Mouse (Mus musculus) embryonic facial prominence, embryonic 11.5 days (tissue): ENCODE data around the gene Ube2j1. TPM values are rescaled to one million over a fixed set of nuclear protein-coding genes. Genes with fewer than 3 reads are reported as not detected.

Experiments
- ATAC-seq: fragments of 200-750 bp; cut with Nextera tagmentation; replicated peaks from 2 replicates; pipeline ENCODE4 v1.8.0; 2017; ENCODE audit warnings: low read depth; ENCODE audit not compliant: insufficient number of reproducible peaks, low FRiP score, low TSS enrichment
- DNase-seq: peaks from one replicate; pipeline ENCODE4 v3.0.0-alpha.2; 2015; ENCODE audit warnings: low spot score
- H3K27ac ChIP-seq: fragments of 300-500 bp; sonication (generic); replicated peaks from 2 replicates; pipeline ENCODE4 v1.5.1; 2014; ENCODE audit warnings: mild to moderate bottlenecking, low read depth, low read length, control low read depth
- H3K27me3 ChIP-seq: fragments of 300-500 bp; sonication (generic); 2 replicates; pipeline ENCODE4 v1.6.1; 2014; ENCODE audit warnings: mild to moderate bottlenecking, low read length, moderate library complexity, mixed read lengths; ENCODE audit not compliant: control insufficient read depth, insufficient read depth
- H3K36me3 ChIP-seq: fragments of 300-500 bp; sonication (generic); replicated peaks from 2 replicates; pipeline ENCODE4 v1.6.1; 2014; ENCODE audit warnings: low read depth, mild to moderate bottlenecking, low read length, moderate library complexity, mixed read lengths; ENCODE audit not compliant: control insufficient read depth, insufficient read depth
- H3K4me1 ChIP-seq: fragments of 300-500 bp; sonication (generic); 2 replicates; pipeline ENCODE4 v1.6.1; 2014; ENCODE audit warnings: low read length, mixed read lengths; ENCODE audit not compliant: control insufficient read depth, insufficient read depth
- H3K4me2 ChIP-seq: fragments of 300-500 bp; sonication (generic); 2 replicates; pipeline ENCODE4 v1.6.1; 2014; ENCODE audit warnings: low read depth, mild to moderate bottlenecking, control low read depth, low read length, moderate library complexity
- H3K4me3 ChIP-seq: fragments of 300-500 bp; sonication (generic); 2 replicates; pipeline ENCODE4 v1.5.1; 2014; ENCODE audit warnings: low read depth, low read length, control low read depth
- H3K9ac ChIP-seq: fragments of 300-500 bp; sonication (generic); replicated peaks from 2 replicates; pipeline ENCODE4 v1.6.1; 2014; ENCODE audit warnings: mild to moderate bottlenecking, control low read depth, low read length
- H3K9me3 ChIP-seq: fragments of 300-500 bp; sonication (generic); replicated peaks from 2 replicates; pipeline ENCODE4 v1.6.1; 2016; ENCODE audit warnings: mild to moderate bottlenecking, low read length, inconsistent platforms, mixed read lengths; ENCODE audit not compliant: control insufficient read depth
- WGBS: fragments of 180-500 bp; shearing (Covaris S2); extraction: QIAGEN DNeasy Blood & Tissue Kit; methylation state at CpG from one replicate; pipeline ENCODE4 v1.1.7; 2014; 5-methylcytosine and 5-hydroxymethylcytosine counted together
- polyA plus RNA-seq: library from polyadenylated mRNA; unstranded; fragments of >200 nt; fragmentation: Nextera tagmentation; extraction: Ambion mirVana; gene quantifications from 2 replicates; pipeline ENCODE4 v1.2.1, GENCODE M21; 2014

Gene Ube2j1
- polyA plus RNA-seq, 1 experiment from 2014 or later: 47.1 TPM

- DNase-seq: peak; percentile 66
- no peaks in the 10 kb centered on the region; the same call in 1 of the 2 replicates for H3K4me1 ChIP-seq
These were observed 46.2 kb upstream of the Ube2j1 start for GRCm38 (mm10) chr4:32984801-32985675.

DNA sequence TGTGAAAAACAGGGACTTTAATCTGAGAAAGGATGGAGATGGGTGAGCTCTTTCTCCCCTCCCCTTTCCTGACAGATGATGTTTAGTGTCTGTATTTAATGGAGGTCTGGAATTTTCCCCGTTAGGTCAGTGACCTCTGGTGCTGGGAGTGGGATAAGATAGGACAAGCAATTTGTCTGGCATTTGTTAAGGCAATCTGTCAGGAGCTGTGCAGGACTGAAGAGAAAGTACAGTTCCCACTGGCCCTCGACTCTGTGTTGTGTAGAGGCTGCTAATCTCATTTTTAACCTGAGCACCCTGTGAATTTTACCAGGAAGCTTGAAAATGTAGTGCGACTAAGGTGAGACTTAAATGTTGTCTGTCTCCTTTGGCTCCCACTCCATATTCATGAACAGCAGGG is 45.5 kb upstream of the Ube2j1 start:
- no peaks in the 10 kb centered on the region; the same call in 1 of the 2 replicates for H3K4me1 ChIP-seq
- no peak overlapping the region for H3K4me2 ChIP-seq

More at GRCm38 (mm10) chr4:32984801-32985675, 46.2 kb upstream of the Ube2j1 start:
- 0 out of 2 replicates have a peak, but pooled peaks cover 2% of the 10 kb centered on the region for H3K27me3 ChIP-seq
- peak overlapping the region; percentile 85 for H3K4me3 ChIP-seq
- H3K9me3 ChIP-seq: no peaks in the 10 kb centered on the region
- WGBS: 7% methylated on average over 13 of the region's 13 CpGs
- peak overlapping the region; percentile 86 for H3K9ac ChIP-seq
- H3K27ac ChIP-seq: peak overlapping the region; percentile 65
- H3K4me2 ChIP-seq: peak overlapping the region; percentile 99
- H3K36me3 ChIP-seq: no peaks in the 10 kb centered on the region
- no peak for ATAC-seq

DNA sequence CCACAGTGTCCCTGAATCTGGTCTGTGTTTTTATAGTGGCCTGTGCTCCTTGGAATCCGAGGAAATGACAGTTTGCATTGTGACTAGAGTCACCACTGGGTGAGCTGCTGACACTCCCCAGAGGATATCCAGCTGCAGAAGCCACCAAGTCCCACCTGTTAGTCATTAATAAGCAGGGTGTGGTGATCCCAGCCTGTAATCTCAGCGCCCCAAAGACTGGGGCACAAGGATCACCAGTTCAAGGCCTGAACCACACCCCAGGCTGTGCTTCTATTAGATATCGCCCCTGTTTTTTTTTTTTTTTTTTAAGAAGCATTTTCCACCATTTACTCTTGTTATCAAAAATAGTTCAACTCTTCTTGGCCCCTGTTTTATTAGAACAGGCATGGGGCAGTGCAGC is 44.2 kb upstream of the Ube2j1 start:
- Histone ChIP-seq H3K27ac (no peak overlapping the region), H3K4me2 (no peak overlapping the region), H3K27me3 (0 out of 2 replicates have a peak, but pooled peaks cover 1% of the 10 kb centered on the region), H3K9ac (no peak overlapping the region), H3K4me3 (no peak overlapping the region), H3K4me1 (no peaks in the 10 kb centered on the region; the same call in 1 of the 2 replicates), H3K36me3 (no peaks in the 10 kb centered on the region), H3K9me3 (no peaks in the 10 kb centered on the region)
- DNase-seq (no peak), ATAC-seq (no peak)
- 53% methylated on average over 3 of the region's 3 CpGs for WGBS

More for the DNA sequence above, 45.5 kb upstream of the Ube2j1 start:
- no peaks in the 10 kb centered on the region for H3K9me3 ChIP-seq
- ATAC-seq (no peak), DNase-seq (peak; percentile 7)
- 5% methylated on average over 3 of the region's 3 CpGs for WGBS
- H3K4me3 ChIP-seq: no peak overlapping the region
- no peak overlapping the region for H3K27ac ChIP-seq
- H3K9ac ChIP-seq: no peak overlapping the region
- no peaks in the 10 kb centered on the region for H3K36me3 ChIP-seq
- H3K27me3 ChIP-seq: 0 out of 2 replicates have a peak, but pooled peaks cover 2% of the 10 kb centered on the region

DNA sequence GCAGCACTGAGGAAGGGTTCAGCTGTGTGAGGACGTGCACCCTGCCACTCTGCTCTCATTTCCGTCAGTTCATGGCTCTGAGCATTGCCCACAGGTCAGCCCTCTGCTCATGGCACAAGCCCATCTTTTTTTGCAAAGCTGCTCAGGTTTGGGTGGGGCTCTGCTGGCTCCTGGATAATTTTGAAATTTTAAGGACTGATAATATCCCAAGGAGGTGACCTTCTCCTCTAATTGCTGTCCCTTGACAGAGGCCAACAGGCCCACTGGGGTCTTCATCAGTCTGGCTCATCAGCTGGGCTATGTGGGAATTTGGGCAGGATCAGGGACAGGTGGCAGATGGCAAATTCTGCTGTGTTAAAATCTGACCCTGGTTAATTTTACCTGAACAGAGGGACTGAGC is 41.9 kb upstream of the Ube2j1 start:
- no peak for DNase-seq
- H3K27me3 ChIP-seq: no peaks in the 10 kb centered on the region
- no peak for ATAC-seq
- no peak overlapping the region for H3K4me2 ChIP-seq
- H3K9me3 ChIP-seq: no peaks in the 10 kb centered on the region
- H3K27ac ChIP-seq: no peak overlapping the region
- no peaks in the 10 kb centered on the region for H3K4me1 ChIP-seq
- no peak overlapping the region for H3K9ac ChIP-seq
- no peaks in the 10 kb centered on the region for H3K36me3 ChIP-seq
- no peak overlapping the region for H3K4me3 ChIP-seq
- 75% methylated on average over 2 of the region's 2 CpGs for WGBS

GRCm38 (mm10) chr4:32994168-32994567 is 37.0 kb upstream of the Ube2j1 start:
- 74% methylated on average over 3 of the region's 3 CpGs for WGBS
- H3K4me1 ChIP-seq: no peaks in the 10 kb centered on the region
- DNase-seq (no peak), ATAC-seq (no peak)
- no peaks in the 10 kb centered on the region for H3K9me3 ChIP-seq
- H3K27ac ChIP-seq: no peak overlapping the region
- no peak overlapping the region for H3K9ac ChIP-seq
- H3K4me3 ChIP-seq: no peak overlapping the region
- H3K4me2 ChIP-seq: no peak overlapping the region
- H3K27me3 ChIP-seq: no peaks in the 10 kb centered on the region
- H3K36me3 ChIP-seq: no peaks in the 10 kb centered on the region; the same call in 1 of the 2 replicates

GRCm38 (mm10) chr4:32996083-32996482 is 35.1 kb upstream of the Ube2j1 start:
- DNase-seq (no peak), ATAC-seq (no peak)
- H3K4me1 ChIP-seq: no peaks in the 10 kb centered on the region
- H3K9ac ChIP-seq: no peak overlapping the region
- H3K36me3 ChIP-seq: no peaks in the 10 kb centered on the region; the same call in 1 of the 2 replicates
- no peaks in the 10 kb centered on the region for H3K27me3 ChIP-seq
- no peaks in the 10 kb centered on the region for H3K9me3 ChIP-seq
- H3K4me3 ChIP-seq: no peak overlapping the region
- WGBS: 95% methylated on average over 5 of the region's 5 CpGs
- no peak overlapping the region for H3K4me2 ChIP-seq
- H3K27ac ChIP-seq: no peak overlapping the region

- Histone ChIP-seq H3K27ac (no peak overlapping the region), H3K4me2 (no peak overlapping the region), H3K9ac (no peak overlapping the region), H3K4me3 (no peak overlapping the region), H3K36me3 (no peaks in the 10 kb centered on the region; the same call in 1 of the 2 replicates), H3K4me1 (no peaks in the 10 kb centered on the region), H3K27me3 (no peaks in the 10 kb centered on the region), H3K9me3 (no peaks in the 10 kb centered on the region)
- no peak for ATAC-seq
- WGBS: 79% methylated on average over 5 of the region's 5 CpGs
- no peak for DNase-seq
These were observed 33.6 kb upstream of the Ube2j1 start for GRCm38 (mm10) chr4:32997571-32997970.

GRCm38 (mm10) chr4:32998996-32999395 is 32.2 kb upstream of the Ube2j1 start:
- 94% methylated on average over 8 of the region's 8 CpGs for WGBS

More at GRCm38 (mm10) chr4:32998996-32999395, 32.2 kb upstream of the Ube2j1 start:
- H3K27ac ChIP-seq: no peak overlapping the region
- no peak overlapping the region for H3K4me2 ChIP-seq
- no peak for DNase-seq
- H3K9ac ChIP-seq: no peak overlapping the region
- no peak overlapping the region for H3K4me3 ChIP-seq
- no peaks in the 10 kb centered on the region; the same call in 1 of the 2 replicates for H3K36me3 ChIP-seq
- no peak for ATAC-seq
- no peaks in the 10 kb centered on the region for H3K27me3 ChIP-seq
- H3K4me1 ChIP-seq: no peaks in the 10 kb centered on the region
- H3K9me3 ChIP-seq: no peaks in the 10 kb centered on the region
